Mouse (Mus musculus) megakaryocyte, embryonic 14.5 days (primary cell): Measurements from ENCODE around the gene Gtf2ird2. TPM values are rescaled to one million over a fixed set of nuclear protein-coding genes. Genes with fewer than 3 reads are reported as not detected.
A peak's percentile ranks its signal among the peaks of the same experiment; 100 is the strongest.

Source experiments
- H3K27me3 ChIP-seq: replicated peaks from 2 replicates; pipeline ENCODE3; 2012; ENCODE audit warnings: inconsistent platforms
- H3K36me3 ChIP-seq: replicated peaks from 2 replicates; pipeline ENCODE3; 2012; ENCODE audit warnings: low read length, inconsistent platforms, mixed read lengths
- H3K4me1 ChIP-seq: 2 replicates; pipeline ENCODE4 v1.6.1; 2012; ENCODE audit warnings: inconsistent platforms
- H3K4me3 ChIP-seq: replicated peaks from 2 replicates; pipeline ENCODE3; 2012; ENCODE audit warnings: moderate library complexity, mild to moderate bottlenecking, inconsistent platforms
- H3K9me3 ChIP-seq: 2 replicates; pipeline ENCODE4 v1.6.1; 2012; ENCODE audit warnings: inconsistent platforms
- FLI1 ChIP-seq: IDR thresholded peaks from 2 replicates; pipeline ENCODE4 v1.6.1; 2012; ENCODE audit warnings: low read length, inconsistent platforms, mixed read lengths
- GATA1 ChIP-seq: IDR thresholded peaks from 3 replicates; pipeline ENCODE4 v1.6.1; 2012; ENCODE audit warnings: mixed read lengths, low read length, inconsistent platforms, borderline replicate concordance
- polyA plus RNA-seq: library from polyadenylated mRNA; stranded (reverse); fragments of >175 nt; gene quantifications from 2 replicates; pipeline ENCODE4 v1.2.3, GENCODE M21; 2012; ENCODE audit warnings: low replicate concordance; ENCODE audit not compliant: insufficient read depth

Gtf2ird2 gene
- polyA plus RNA-seq, 1 experiment = 6.1 TPM

- TF ChIP-seq FLI1 (no peak), GATA1 (no peak)
- Histone ChIP-seq H3K27me3 (no peaks in the 10 kb centered on the region), H3K4me3 (no peak overlapping the region), H3K4me1 (peaks cover 83% of the 10 kb centered on the region), H3K9me3 (no peaks in the 10 kb centered on the region), H3K36me3 (no peaks in the 10 kb centered on the region)
Observed at GRCm38 (mm10) chr5:134179871-134180270, 3.9 kb upstream of the Gtf2ird2 start.

- H3K4me3 ChIP-seq = peak overlapping the region; percentile 54
- H3K9me3 ChIP-seq = no peaks in the 10 kb centered on the region
- TF ChIP-seq GATA1 (no peak), FLI1 (no peak)
- no peaks in the 10 kb centered on the region for H3K36me3 ChIP-seq
- peaks cover 90% of the 10 kb centered on the region for H3K4me1 ChIP-seq
- no peaks in the 10 kb centered on the region for H3K27me3 ChIP-seq
Observed at GRCm38 (mm10) chr5:134182172-134182571, 1.6 kb upstream of the Gtf2ird2 start.

GRCm38 (mm10) chr5:134182735-134183134, 1.1 kb upstream of the Gtf2ird2 start:
- TF ChIP-seq GATA1 (no peak), FLI1 (no peak)
- Histone ChIP-seq H3K36me3 (peaks cover 2% of the 10 kb centered on the region), H3K9me3 (no peaks in the 10 kb centered on the region), H3K4me3 (peak overlapping the region; percentile 12), H3K27me3 (no peaks in the 10 kb centered on the region), H3K4me1 (peaks cover 90% of the 10 kb centered on the region)

GRCm38 (mm10) chr5:134183162-134183561, 657 bp upstream of the Gtf2ird2 start:
- Histone ChIP-seq H3K36me3 (peaks cover 2% of the 10 kb centered on the region), H3K9me3 (no peaks in the 10 kb centered on the region), H3K27me3 (no peaks in the 10 kb centered on the region), H3K4me1 (peaks cover 90% of the 10 kb centered on the region), H3K4me3 (peak overlapping the region; percentile 93)
- TF ChIP-seq GATA1 (no peak), FLI1 (no peak)

GRCm38 (mm10) chr5:134186059-134186458, 2.2 kb downstream of the Gtf2ird2 start:
- Histone ChIP-seq H3K4me1 (peaks cover 90% of the 10 kb centered on the region), H3K9me3 (no peaks in the 10 kb centered on the region), H3K27me3 (no peaks in the 10 kb centered on the region), H3K36me3 (peaks cover 7% of the 10 kb centered on the region), H3K4me3 (no peak overlapping the region)
- TF ChIP-seq FLI1 = no peak
- no peak for TF ChIP-seq GATA1

- no peaks in the 10 kb centered on the region for H3K9me3 ChIP-seq
- H3K36me3 ChIP-seq = peaks cover 12% of the 10 kb centered on the region
- H3K4me3 ChIP-seq = peak overlapping the region; percentile 17
- H3K27me3 ChIP-seq = no peaks in the 10 kb centered on the region
- TF ChIP-seq GATA1 = no peak
- no peak for TF ChIP-seq FLI1
- H3K4me1 ChIP-seq = peaks cover 88% of the 10 kb centered on the region
Observed at GRCm38 (mm10) chr5:134186961-134187731, 3.3 kb downstream of the Gtf2ird2 start.

GRCm38 (mm10) chr5:134188571-134188970, 4.8 kb downstream of the Gtf2ird2 start:
- peak; percentile 70; the same call in 1 of the 3 replicates for TF ChIP-seq GATA1
- TF ChIP-seq FLI1 = peak; percentile 96
- peaks cover 86% of the 10 kb centered on the region for H3K4me1 ChIP-seq
- no peaks in the 10 kb centered on the region for H3K27me3 ChIP-seq
- no peaks in the 10 kb centered on the region for H3K9me3 ChIP-seq
- peaks cover 20% of the 10 kb centered on the region for H3K36me3 ChIP-seq
- H3K4me3 ChIP-seq = peak overlapping the region; percentile 80

GRCm38 (mm10) chr5:134193664-134194063, 9.8 kb downstream of the Gtf2ird2 start:
- no peaks in the 10 kb centered on the region for H3K9me3 ChIP-seq
- TF ChIP-seq GATA1 = no peak
- no peak for TF ChIP-seq FLI1
- peaks cover 50% of the 10 kb centered on the region for H3K36me3 ChIP-seq
- H3K27me3 ChIP-seq = no peaks in the 10 kb centered on the region
- H3K4me1 ChIP-seq = peaks cover 80% of the 10 kb centered on the region
- no peak overlapping the region for H3K4me3 ChIP-seq

GRCm38 (mm10) chr5:134206721-134207120, 22.9 kb downstream of the Gtf2ird2 start:
- Histone ChIP-seq H3K9me3 (peaks cover 9% of the 10 kb centered on the region), H3K27me3 (no peaks in the 10 kb centered on the region), H3K4me1 (peaks cover 44% of the 10 kb centered on the region), H3K36me3 (peaks cover 68% of the 10 kb centered on the region), H3K4me3 (peak overlapping the region; percentile 7)
- TF ChIP-seq GATA1 (no peak), FLI1 (no peak)

GRCm38 (mm10) chr5:134209931-134210554, 26.2 kb downstream of the Gtf2ird2 start:
- no peaks in the 10 kb centered on the region for H3K27me3 ChIP-seq
- H3K36me3 ChIP-seq = peaks cover 56% of the 10 kb centered on the region
- H3K9me3 ChIP-seq = peaks cover 9% of the 10 kb centered on the region
- H3K4me1 ChIP-seq = peaks cover 61% of the 10 kb centered on the region
- no peak overlapping the region for H3K4me3 ChIP-seq
- TF ChIP-seq GATA1 (no peak), FLI1 (no peak)
